Mouse (Mus musculus) megakaryocyte, embryonic 14.5 days (primary cell): ENCODE data around the gene Zmynd15.

ENCODE experiments used
- FLI1 ChIP-seq: IDR thresholded peaks from 2 replicates; pipeline ENCODE4 v1.6.1; 2012; ENCODE audit warnings: low read length, inconsistent platforms, mixed read lengths
- GATA1 ChIP-seq: IDR thresholded peaks from 3 replicates; pipeline ENCODE4 v1.6.1; 2012; ENCODE audit warnings: mixed read lengths, low read length, inconsistent platforms, borderline replicate concordance

- TF ChIP-seq GATA1 = no peak
- no peak for TF ChIP-seq FLI1
Measured at GRCm38 (mm10) chr11:70419486-70419885, 39.7 kb upstream of the Zmynd15 start.
